Mouse (Mus musculus) neural tube, embryonic 11.5 days (tissue): ENCODE data around the gene Gjd3. TPM values are rescaled to one million over a fixed set of nuclear protein-coding genes. Genes with fewer than 3 reads are reported as not detected.

Experiments
- ATAC-seq: fragments of 200-750 bp; cut with Nextera tagmentation; 2 replicates; pipeline ENCODE4 v1.8.0; 2017; ENCODE audit warnings: moderate number of reproducible peaks, mild to moderate bottlenecking, moderate TSS enrichment, moderate library complexity; ENCODE audit not compliant: insufficient read depth, low FRiP score, low TSS enrichment
- DNase-seq: peaks from one replicate; pipeline ENCODE4 v3.0.0-alpha.2; 2015; ENCODE audit warnings: low spot score
- H3K27ac ChIP-seq: fragments of 300-500 bp; sonication (generic); 2 replicates; pipeline ENCODE4 v1.5.1; 2014; ENCODE audit warnings: low read depth, mild to moderate bottlenecking, low read length
- H3K27me3 ChIP-seq: fragments of 300-500 bp; sonication (generic); 2 replicates; pipeline ENCODE4 v1.6.1; 2014; ENCODE audit warnings: mild to moderate bottlenecking, low read length, mixed read lengths; ENCODE audit not compliant: control insufficient read depth, insufficient read depth
- H3K36me3 ChIP-seq: fragments of 300-500 bp; sonication (generic); 2 replicates; pipeline ENCODE4 v1.6.1; 2014; ENCODE audit warnings: mild to moderate bottlenecking, low read length, moderate library complexity, mixed read lengths; ENCODE audit not compliant: control insufficient read depth, insufficient read depth
- H3K4me1 ChIP-seq: fragments of 300-500 bp; sonication (generic); 2 replicates; pipeline ENCODE4 v1.6.1; 2014; ENCODE audit warnings: low read length, mixed read lengths; ENCODE audit not compliant: control insufficient read depth, insufficient read depth
- H3K4me2 ChIP-seq: fragments of 300-500 bp; sonication (generic); 2 replicates; pipeline ENCODE4 v1.6.1; 2014; ENCODE audit warnings: low read depth, mild to moderate bottlenecking, moderate library complexity
- H3K4me3 ChIP-seq: fragments of 300-500 bp; sonication (generic); 2 replicates; pipeline ENCODE4 v1.5.1; 2014; ENCODE audit warnings: low read depth, low read length
- H3K9ac ChIP-seq: fragments of 300-500 bp; sonication (generic); 2 replicates; pipeline ENCODE4 v1.6.1; 2014; ENCODE audit warnings: mild to moderate bottlenecking, low read length
- H3K9me3 ChIP-seq: fragments of 300-500 bp; sonication (generic); 2 replicates; pipeline ENCODE4 v1.6.1; 2016; ENCODE audit warnings: low read length; ENCODE audit not compliant: control insufficient read depth
- WGBS: fragments of 180-500 bp; shearing (Covaris S2); extraction: QIAGEN DNeasy Blood & Tissue Kit; methylation state at CpG from one replicate; pipeline ENCODE4 v1.1.7; 2014; 5-methylcytosine and 5-hydroxymethylcytosine counted together
- polyA plus RNA-seq: library from polyadenylated mRNA; unstranded; fragments of >200 nt; fragmentation: Nextera tagmentation; extraction: Ambion mirVana; gene quantifications from 2 replicates; pipeline ENCODE4 v1.2.1, GENCODE M21; 2014

Gjd3 gene
- polyA plus RNA-seq, 1 experiment from 2014 or later: 0.57 TPM

GRCm38 (mm10) chr11:98947969-98948569, 34.7 kb downstream of the Gjd3 start:
- 85% methylated on average over 18 of the region's 18 CpGs for WGBS
- 0 out of 2 replicates have a peak, but pooled peaks cover 2% of the 10 kb centered on the region for H3K36me3 ChIP-seq
- no peaks in the 10 kb centered on the region for H3K9me3 ChIP-seq

GRCm38 (mm10) chr11:98945605-98945977, 37.2 kb downstream of the Gjd3 start:
- WGBS: 67% methylated on average over 3 of the region's 3 CpGs
- DNase-seq (no peak), ATAC-seq (no peak)
- H3K9ac ChIP-seq: no peak overlapping the region
- peaks cover 43% of the 10 kb centered on the region for H3K4me1 ChIP-seq
- H3K27ac ChIP-seq: no peak overlapping the region
- H3K9me3 ChIP-seq: no peaks in the 10 kb centered on the region
- H3K4me2 ChIP-seq: no peak overlapping the region
- no peak overlapping the region for H3K4me3 ChIP-seq
- no peaks in the 10 kb centered on the region for H3K27me3 ChIP-seq
- H3K36me3 ChIP-seq: no peaks in the 10 kb centered on the region

More at GRCm38 (mm10) chr11:98947969-98948569, 34.7 kb downstream of the Gjd3 start:
- Histone ChIP-seq H3K27me3 (no peaks in the 10 kb centered on the region), H3K9ac (no peak overlapping the region), H3K4me3 (no peak overlapping the region), H3K4me2 (no peak overlapping the region), H3K4me1 (peaks cover 22% of the 10 kb centered on the region), H3K27ac (no peak overlapping the region)
- DNase-seq (no peak), ATAC-seq (no peak)

- H3K36me3 ChIP-seq: no peaks in the 10 kb centered on the region
- H3K27ac ChIP-seq: no peak overlapping the region
- H3K4me2 ChIP-seq: no peak overlapping the region
- DNase-seq (no peak), ATAC-seq (no peak)
- peaks cover 48% of the 10 kb centered on the region for H3K4me1 ChIP-seq
- H3K9me3 ChIP-seq: no peaks in the 10 kb centered on the region
- WGBS: 49% methylated on average over 11 of the region's 11 CpGs
- H3K27me3 ChIP-seq: no peaks in the 10 kb centered on the region
- no peak overlapping the region for H3K4me3 ChIP-seq
- H3K9ac ChIP-seq: no peak overlapping the region
Measured at GRCm38 (mm10) chr11:98944897-98945604, 37.8 kb downstream of the Gjd3 start.

- no peaks in the 10 kb centered on the region for H3K27me3 ChIP-seq
- H3K36me3 ChIP-seq: no peaks in the 10 kb centered on the region
- H3K9me3 ChIP-seq: no peaks in the 10 kb centered on the region
- WGBS: 34% methylated on average over 14 of the region's 14 CpGs
- 0 out of 2 replicates have a peak overlapping the region, but pooled peaks have one; percentile 14 for H3K4me2 ChIP-seq
- no peak overlapping the region for H3K27ac ChIP-seq
- H3K4me3 ChIP-seq: no peak overlapping the region
- no peak overlapping the region for H3K9ac ChIP-seq
- no peak for ATAC-seq
- DNase-seq: peak; percentile 12
- peaks cover 60% of the 10 kb centered on the region for H3K4me1 ChIP-seq
Measured at GRCm38 (mm10) chr11:98943741-98944461, 38.9 kb downstream of the Gjd3 start.

GRCm38 (mm10) chr11:98942923-98943641, 39.7 kb downstream of the Gjd3 start:
- no peak overlapping the region for H3K4me3 ChIP-seq
- H3K27me3 ChIP-seq: no peaks in the 10 kb centered on the region
- no peaks in the 10 kb centered on the region for H3K36me3 ChIP-seq
- peaks cover 68% of the 10 kb centered on the region for H3K4me1 ChIP-seq
- H3K9ac ChIP-seq: no peak overlapping the region
- peak overlapping the region; percentile 72 for H3K27ac ChIP-seq
- no peak for ATAC-seq
- 86% methylated on average over 8 of the region's 8 CpGs for WGBS
- H3K4me2 ChIP-seq: peak overlapping the region; percentile 71; the same call in 1 of the 2 replicates
- no peaks in the 10 kb centered on the region for H3K9me3 ChIP-seq
- DNase-seq: no peak

GRCm38 (mm10) chr11:98942555-98942922, 40.3 kb downstream of the Gjd3 start:
- H3K4me2 ChIP-seq: peak overlapping the region; percentile 71

GRCm38 (mm10) chr11:98941826-98942550, 40.8 kb downstream of the Gjd3 start:
- H3K4me2 ChIP-seq: peak overlapping the region; percentile 71

More at GRCm38 (mm10) chr11:98942555-98942922, 40.3 kb downstream of the Gjd3 start:
- Histone ChIP-seq H3K9me3 (no peaks in the 10 kb centered on the region), H3K27me3 (no peaks in the 10 kb centered on the region), H3K4me3 (peak overlapping the region; percentile 25; the same call in 1 of the 2 replicates), H3K4me1 (peaks cover 66% of the 10 kb centered on the region), H3K36me3 (no peaks in the 10 kb centered on the region), H3K9ac (peak overlapping the region; percentile 15; the same call in 1 of the 2 replicates), H3K27ac (peak overlapping the region; percentile 72)
- ATAC-seq (no peak), DNase-seq (no peak)
- WGBS: 52% methylated on average over 3 of the region's 3 CpGs

GRCm38 (mm10) chr11:98941341-98941825, 41.4 kb downstream of the Gjd3 start:
- DNase-seq (peak; percentile 12), ATAC-seq (no peak)
- Histone ChIP-seq H3K27ac (peak overlapping the region; percentile 72), H3K4me2 (peak overlapping the region; percentile 71), H3K36me3 (no peaks in the 10 kb centered on the region), H3K4me1 (peaks cover 67% of the 10 kb centered on the region), H3K9me3 (no peaks in the 10 kb centered on the region), H3K9ac (peak overlapping the region; percentile 15), H3K27me3 (no peaks in the 10 kb centered on the region), H3K4me3 (peak overlapping the region; percentile 25)
- 3% methylated on average over 12 of the region's 12 CpGs for WGBS

More at GRCm38 (mm10) chr11:98941826-98942550, 40.8 kb downstream of the Gjd3 start:
- WGBS: 6% methylated on average over 13 of the region's 15 CpGs
- Histone ChIP-seq H3K4me1 (peaks cover 61% of the 10 kb centered on the region), H3K36me3 (no peaks in the 10 kb centered on the region), H3K9ac (peak overlapping the region; percentile 15), H3K27ac (peak overlapping the region; percentile 72), H3K9me3 (no peaks in the 10 kb centered on the region), H3K4me3 (peak overlapping the region; percentile 25), H3K27me3 (no peaks in the 10 kb centered on the region)
- ATAC-seq (peak; percentile 56), DNase-seq (peak; percentile 83)
